ENCODE assay signal across 19 mouse cellular contexts in genomic region chr5:102697784-102698183, GRCm38 (mm10).
A peak's percentile ranks its signal among the peaks of the same experiment; 100 is the strongest.
DNase-seq lines count a peak whose midpoint lies in the region; TF ChIP-seq lines count a peak whose summit lies in the region.
"Had no signal": no experiment of that assay in that cellular context is flagged by ENCODE, and none has a peak within 500 bp of the region (broad histone marks: within the 10 kb centered on the region; RNA-seq: fewer than 3 reads in every experiment).

No protein-coding gene starts in this region.

- peaks cover 5% of the 10 kb centered on the region for H3K4me1 ChIP-seq in heart, adult 2 months (ENCODE audit: control insufficient read depth, insufficient read depth, low read length)
- peaks cover 9% of the 10 kb centered on the region for H3K4me1 ChIP-seq in kidney, adult 2 months (ENCODE audit: control insufficient read depth, insufficient read depth, low read length)
- H3K4me1 ChIP-seq: heart, embryonic 12.5 days; hindbrain, embryonic 15.5 days; intestine, embryonic 15.5 days; liver, embryonic 15.5 days; midbrain, embryonic 13.5 days; neural tube, embryonic 12.5 days had no signal

- no peak for TF ChIP-seq POLR2A in heart, adult 2 months (IDR thresholded peaks at IDR 0.05; ENCODE audit: insufficient read depth, low read depth, low read length)
- no peak for TF ChIP-seq POLR2A in kidney, adult 2 months (IDR thresholded peaks at IDR 0.05; ENCODE audit: low read depth, low read length)

- no peak overlapping the region for H3K27ac ChIP-seq in heart, adult 2 months
- peak overlapping the region; percentile 68 for H3K27ac ChIP-seq in kidney, adult 2 months (ENCODE audit: insufficient read depth, low read depth, low read length)
- H3K27ac ChIP-seq: embryonic facial prominence, embryonic 13.5 days; hindbrain, embryonic 15.5 days; intestine, embryonic 15.5 days; liver, embryonic 15.5 days; midbrain, embryonic 13.5 days; neural tube, embryonic 12.5 days had no signal

- H3K27me3 ChIP-seq in heart, adult 2 months (ENCODE audit: control insufficient read depth, insufficient read depth, low read length) = no peaks in the 10 kb centered on the region
- no peaks in the 10 kb centered on the region for H3K27me3 ChIP-seq in kidney, adult 2 months (replicated peaks; ENCODE audit: control insufficient read depth, insufficient read depth, low read length)
- H3K27me3 ChIP-seq: embryonic facial prominence, embryonic 13.5 days; heart, embryonic 12.5 days; hindbrain, embryonic 15.5 days; intestine, embryonic 15.5 days; liver, embryonic 15.5 days; midbrain, embryonic 13.5 days; neural tube, embryonic 12.5 days had no signal

- H3K79me2 ChIP-seq in heart, adult 2 months (replicated peaks; ENCODE audit: control insufficient read depth, insufficient read depth, low read length) = no peaks in the 10 kb centered on the region

- WGBS in heart, adult 2 months = 70% methylated on average over 1 of the region's 1 CpGs
- WGBS in kidney, adult 2 months = 18% methylated on average over 1 of the region's 1 CpGs

- no peak for TF ChIP-seq EP300 in heart, adult 2 months (IDR thresholded peaks at IDR 0.05; ENCODE audit: insufficient read depth, low read depth, low read length)

- peak; percentile 73 for DNase-seq in heart, adult 11 months
- DNase-seq in heart, adult 2 months = no peak
- peak; percentile 90 for DNase-seq in kidney, adult 2 months
- peak; percentile 53 for DNase-seq in kidney, postnatal 10 days
- peak; percentile 14 for DNase-seq in yolk sac, embryonic 10.5 days (ENCODE audit: low spot score)
- DNase-seq in spleen, adult 12 weeks (ENCODE audit: low spot score) = no peak
- no peak for DNase-seq in frontal cortex, postnatal 10 days (ENCODE audit: low spot score in 2 of 2)
- no peak for DNase-seq in gastrocnemius, postnatal 36 days
- DNase-seq: cerebellum, adult 8-10 months; gastrocnemius, postnatal 14 days; heart, postnatal 14 days; thymus, postnatal 36 days had no signal

- H3K4me3 ChIP-seq in heart, adult 2 months = no peak overlapping the region
- no peak overlapping the region for H3K4me3 ChIP-seq in kidney, adult 2 months (ENCODE audit: insufficient read depth, low read depth, low read length)
- H3K4me3 ChIP-seq: embryonic facial prominence, embryonic 13.5 days; heart, embryonic 12.5 days; hindbrain, embryonic 15.5 days; intestine, embryonic 15.5 days; liver, embryonic 15.5 days; midbrain, embryonic 13.5 days; neural tube, embryonic 12.5 days had no signal

- intact Hi-C loops in heart, adult 2 months (cut with DNase I) = no loop called here
- intact Hi-C loops in gastrocnemius, postnatal 36 days (cut with DNase I) = no loop called here

- TF ChIP-seq CTCF in heart, adult 2 months (IDR thresholded peaks at IDR 0.05) = no peak
- TF ChIP-seq CTCF in kidney, adult 2 months (conservative IDR thresholded peaks at IDR 0.05; ENCODE audit: insufficient read depth, insufficient read length, low read depth, low read length) = no peak

- no peaks in the 10 kb centered on the region for H3K36me3 ChIP-seq in heart, adult 2 months (ENCODE audit: control insufficient read depth, insufficient read depth, low read length)
- H3K36me3 ChIP-seq in kidney, adult 2 months (ENCODE audit: control insufficient read depth, insufficient read depth, low read length) = no peaks in the 10 kb centered on the region
- H3K36me3 ChIP-seq: embryonic facial prominence, embryonic 13.5 days; heart, embryonic 12.5 days; hindbrain, embryonic 15.5 days; intestine, embryonic 15.5 days; liver, embryonic 15.5 days; midbrain, embryonic 13.5 days; neural tube, embryonic 12.5 days had no signal

- no peak overlapping the region for H3K9ac ChIP-seq in heart, adult 2 months (ENCODE audit: low read depth, low read length)
- H3K9ac ChIP-seq: embryonic facial prominence, embryonic 13.5 days; heart, embryonic 12.5 days; hindbrain, embryonic 15.5 days; intestine, embryonic 15.5 days; liver, embryonic 15.5 days; midbrain, embryonic 13.5 days; neural tube, embryonic 12.5 days had no signal

Comparison
In these comparisons a context has a peak if more than half of its experiments do, and no peak if none do; other contexts are left out.
1. DNase-seq: peak in heart, adult 11 months (single experiment), kidney, adult 2 months (single experiment), kidney, postnatal 10 days (single experiment) and yolk sac, embryonic 10.5 days (single experiment); none in heart, adult 2 months (0 of 2), spleen, adult 12 weeks (single experiment), frontal cortex, postnatal 10 days (0 of 2) and gastrocnemius, postnatal 36 days (0 of 2).